Mouse (Mus musculus): ENCODE results near the gene St6galnac6.
A peak's percentile ranks its signal among the peaks of the same experiment; 100 is the strongest.

St6galnac6 gene

DNA sequence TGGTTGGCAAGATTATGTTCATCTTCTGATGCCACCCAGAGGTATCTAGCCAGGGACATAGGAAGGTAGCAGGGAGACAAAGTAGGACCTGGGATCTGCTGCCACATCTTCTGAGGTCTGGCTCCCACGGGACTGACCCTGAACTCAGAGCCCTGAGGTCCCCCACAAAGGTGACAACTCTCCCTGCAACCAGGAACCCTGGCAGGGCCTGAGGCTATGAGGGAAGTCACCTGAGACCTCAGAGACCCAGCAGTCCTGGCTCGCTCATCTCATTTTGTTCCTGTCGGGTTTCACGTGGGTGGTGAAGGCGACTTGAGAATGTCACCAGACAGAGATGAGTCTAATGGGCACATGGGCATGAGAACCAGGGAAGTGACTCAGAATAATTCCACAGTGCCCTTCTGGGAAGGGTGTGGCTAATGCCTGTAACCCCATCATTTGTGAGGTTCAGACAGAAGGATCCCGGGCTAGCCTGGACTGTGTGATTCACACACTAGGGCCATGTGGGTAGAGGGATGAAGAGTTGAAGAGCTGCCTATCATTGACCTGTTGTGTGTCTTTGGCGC lies 14.3 kb upstream of the St6galnac6 start:
- DNase-seq (ENCODE audit: low spot score in 2 of 2), result no peak

DNA sequence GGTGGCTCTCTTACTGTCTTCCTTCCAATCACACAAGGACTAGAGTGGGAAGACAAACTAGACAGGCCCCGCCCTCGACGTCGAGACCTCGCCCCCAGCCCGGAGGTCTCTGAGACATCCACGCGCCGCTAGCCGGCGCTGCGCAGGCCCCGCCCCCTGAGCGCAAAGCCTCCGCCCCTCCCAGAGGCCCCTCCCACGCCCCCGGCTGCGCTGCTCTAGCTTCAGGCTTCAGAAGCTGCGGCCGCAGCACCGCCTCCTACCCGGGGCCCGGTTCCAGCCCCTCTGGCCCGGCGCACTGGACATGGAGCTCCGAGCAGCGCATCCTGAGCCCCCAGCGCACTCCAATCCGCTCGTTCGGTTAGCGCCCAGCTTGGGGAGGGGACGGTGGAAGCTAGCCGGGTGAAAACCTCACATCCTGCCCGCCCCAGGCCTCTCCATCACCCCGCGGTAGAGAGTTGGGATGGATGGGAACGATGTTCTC lies 12.6 kb upstream of the St6galnac6 start, which contains the start of gene St6galnac4:
Gene St6galnac4, plus strand, starts transcription at position 225 of the 481 bp plus-strand sequence.
- DNase-seq (ENCODE audit: low spot score in 2 of 2), result peak; percentile 88 to 90

DNA sequence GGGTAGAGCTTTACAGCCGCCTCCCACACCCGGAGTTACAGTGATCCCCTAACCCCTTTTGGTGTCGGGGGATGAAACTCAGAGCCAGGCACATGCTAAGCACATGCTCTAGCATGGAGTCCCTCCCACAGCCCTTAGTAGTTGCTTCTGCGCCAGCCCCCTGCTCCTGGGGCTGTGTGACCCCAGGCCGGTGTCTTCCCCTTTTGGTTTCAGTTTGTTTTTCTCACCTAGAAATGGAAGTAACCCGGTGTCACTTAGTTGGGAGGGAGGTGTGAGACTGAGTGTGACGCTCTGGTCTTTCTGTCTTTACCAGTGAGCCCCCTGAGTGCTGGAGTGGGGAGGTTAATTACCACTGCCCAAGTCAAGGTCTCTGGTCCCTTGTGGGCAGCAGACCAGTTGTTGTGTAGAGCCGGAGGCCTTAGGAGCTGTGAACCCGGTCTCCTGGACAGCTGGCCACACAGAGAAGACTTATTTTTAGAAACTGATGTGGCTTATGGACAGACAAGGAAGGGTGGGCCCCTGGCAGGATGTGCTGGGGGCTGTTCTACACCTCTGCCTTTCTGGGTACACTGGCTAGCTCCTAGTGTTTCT lies 11.7 kb upstream of the St6galnac6 start:
- peak; percentile 76 for DNase-seq (ENCODE audit: low spot score in 2 of 2)

DNA sequence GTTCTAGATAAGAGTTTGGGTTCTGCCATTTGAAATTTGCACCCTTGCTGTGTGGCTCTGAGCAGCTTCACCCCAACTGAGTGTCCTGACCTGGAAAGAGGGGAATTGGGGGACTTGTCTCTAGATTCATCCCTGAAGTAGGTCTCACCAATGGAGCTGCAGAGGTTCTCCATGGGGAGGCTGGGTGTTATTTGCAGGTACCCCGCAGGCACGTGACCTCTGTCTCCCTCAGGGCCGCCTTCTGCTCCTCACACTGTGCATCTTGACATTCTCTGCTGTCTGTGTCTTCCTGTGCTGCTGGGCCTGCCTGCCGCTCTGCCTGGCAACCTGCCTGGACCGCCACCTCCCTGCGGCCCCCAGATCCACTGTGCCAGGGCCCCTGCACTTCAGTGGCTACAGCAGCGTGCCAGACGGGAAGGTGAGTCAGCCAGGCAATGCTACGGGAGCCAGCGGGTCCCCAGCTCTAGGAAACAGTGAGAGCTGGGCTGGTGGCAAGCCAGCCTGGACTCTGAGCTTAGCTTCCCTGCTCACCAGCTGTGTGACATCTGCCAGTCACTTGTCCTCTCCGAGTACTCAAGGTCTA lies 10.2 kb upstream of the St6galnac6 start:
- DNase-seq (ENCODE audit: low spot score in 2 of 2), result no peak

DNA sequence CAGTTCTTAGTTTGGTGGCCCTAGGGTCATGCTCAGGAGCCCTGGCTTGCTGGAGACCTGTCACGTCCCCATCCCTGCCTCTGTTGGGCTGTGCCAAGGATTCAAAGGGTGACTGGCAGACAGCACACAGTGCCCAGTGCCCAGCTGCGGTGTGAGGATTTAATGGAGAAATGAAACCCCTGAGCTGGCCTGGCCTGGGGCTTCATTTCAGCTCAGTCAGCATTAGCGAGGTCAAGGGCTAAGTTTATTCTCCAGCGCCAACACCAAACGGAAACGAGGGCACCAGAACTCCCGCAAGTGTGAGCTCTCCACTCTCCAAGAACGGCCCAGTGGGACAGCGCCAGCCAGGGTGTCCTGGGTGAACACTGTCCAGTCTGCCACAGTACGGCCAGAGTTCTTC lies 9.3 kb upstream of the St6galnac6 start:
- no peak for DNase-seq (ENCODE audit: low spot score in 2 of 2)

DNA sequence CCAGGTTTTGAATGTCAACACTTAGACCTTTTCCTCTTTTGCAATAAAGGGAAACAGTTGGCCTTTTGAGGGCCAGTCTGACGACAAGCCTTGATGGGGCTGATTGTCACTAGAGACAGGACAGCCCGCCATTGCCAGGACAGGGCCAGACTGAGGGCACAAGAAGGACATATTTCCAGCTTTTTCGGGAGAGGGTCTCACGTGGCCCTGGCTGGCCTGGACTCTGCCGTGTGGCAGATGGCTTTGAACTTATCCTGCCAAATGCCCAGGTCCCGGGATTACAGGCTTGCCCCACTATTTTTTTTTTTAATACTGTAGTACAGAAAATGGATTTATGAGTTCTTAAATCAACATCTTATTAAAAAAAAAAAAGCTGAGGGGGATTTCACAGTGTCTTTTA lies 8.3 kb upstream of the St6galnac6 start:
- DNase-seq (ENCODE audit: low spot score in 2 of 2), result no peak

DNA sequence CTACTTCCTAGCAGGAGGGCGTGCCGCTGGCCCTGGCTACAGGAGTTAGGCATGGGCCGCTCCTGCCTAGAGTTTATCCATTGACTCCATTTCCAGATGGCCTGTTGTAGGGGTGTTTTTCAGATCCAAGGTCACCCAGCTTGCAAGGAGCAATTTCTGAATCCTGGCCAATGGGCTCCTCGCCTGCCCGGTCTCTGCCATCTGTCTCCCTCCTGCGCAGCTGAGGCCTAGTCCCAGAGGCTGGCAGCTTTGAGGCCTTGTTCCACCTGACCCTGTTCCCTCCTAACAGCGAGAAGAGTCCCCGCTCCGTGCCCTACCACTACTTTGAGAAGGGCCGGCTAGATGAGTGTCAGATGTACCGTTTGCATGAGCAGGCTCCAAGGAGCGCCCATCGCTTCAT lies 2.8 kb upstream of the St6galnac6 start:
- no peak for DNase-seq (ENCODE audit: low spot score in 2 of 2)

DNA sequence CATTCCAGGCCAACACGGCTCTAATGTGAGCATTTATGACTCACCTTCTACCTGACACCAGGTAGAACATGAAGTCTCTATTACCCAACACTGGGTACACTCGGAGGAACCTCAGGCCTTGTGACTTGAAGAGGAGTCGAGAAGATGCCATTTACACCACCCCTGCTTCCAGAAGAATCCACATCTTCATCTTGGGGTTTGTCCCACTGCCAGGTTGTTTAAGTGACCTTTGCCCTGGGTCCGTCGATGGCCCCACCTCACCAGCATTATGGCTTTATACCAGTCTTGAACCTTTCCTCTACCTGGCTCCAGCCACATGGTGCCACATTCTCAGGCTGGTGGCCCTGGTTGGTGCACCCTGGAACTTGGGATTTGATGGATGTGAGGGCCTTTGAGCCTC lies 2.3 kb upstream of the St6galnac6 start:
- DNase-seq (ENCODE audit: low spot score in 2 of 2), result no peak

DNA sequence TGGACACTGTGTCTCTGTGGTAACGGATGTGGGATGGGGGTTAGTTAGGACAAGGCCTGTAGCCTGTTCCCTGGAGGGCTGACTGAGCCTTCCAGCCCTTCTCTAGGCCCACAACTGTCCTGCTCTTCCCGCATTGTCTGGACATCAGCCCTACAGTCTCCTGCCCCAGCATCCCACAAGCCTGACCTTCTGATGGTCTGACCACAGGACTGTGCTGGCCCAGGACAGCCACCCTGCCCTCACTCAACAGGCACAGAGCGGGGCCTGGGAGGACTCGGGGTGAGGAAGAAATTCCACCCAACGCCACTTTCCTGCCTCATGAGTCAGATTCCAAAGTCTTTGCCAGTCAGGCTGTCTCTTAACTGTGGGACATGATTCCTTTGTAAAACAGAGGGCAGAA lies 1.8 kb upstream of the St6galnac6 start:
- no peak for DNase-seq (ENCODE audit: low spot score in 2 of 2)

DNA sequence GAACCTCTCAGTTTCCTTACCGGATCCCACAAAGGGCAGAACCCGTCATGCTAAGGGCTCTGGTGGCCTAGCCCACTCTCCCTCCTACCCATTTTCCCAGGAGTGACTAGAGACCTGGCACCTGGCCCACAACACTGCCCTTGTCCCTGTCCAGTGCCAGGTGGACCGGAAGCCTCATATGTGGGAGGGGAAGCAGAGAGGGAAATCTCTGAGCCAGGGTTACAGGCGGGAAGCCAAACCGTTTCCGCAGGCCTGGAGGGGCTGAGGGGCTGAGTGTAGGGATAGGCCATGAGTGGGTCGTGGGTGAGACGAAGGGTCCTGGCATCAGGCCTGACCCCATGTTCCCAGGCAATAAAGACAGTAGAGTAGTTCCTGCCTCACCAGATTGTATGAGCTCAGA lies 1.0 kb upstream of the St6galnac6 start:
- DNase-seq (ENCODE audit: low spot score in 2 of 2), result no peak

DNA sequence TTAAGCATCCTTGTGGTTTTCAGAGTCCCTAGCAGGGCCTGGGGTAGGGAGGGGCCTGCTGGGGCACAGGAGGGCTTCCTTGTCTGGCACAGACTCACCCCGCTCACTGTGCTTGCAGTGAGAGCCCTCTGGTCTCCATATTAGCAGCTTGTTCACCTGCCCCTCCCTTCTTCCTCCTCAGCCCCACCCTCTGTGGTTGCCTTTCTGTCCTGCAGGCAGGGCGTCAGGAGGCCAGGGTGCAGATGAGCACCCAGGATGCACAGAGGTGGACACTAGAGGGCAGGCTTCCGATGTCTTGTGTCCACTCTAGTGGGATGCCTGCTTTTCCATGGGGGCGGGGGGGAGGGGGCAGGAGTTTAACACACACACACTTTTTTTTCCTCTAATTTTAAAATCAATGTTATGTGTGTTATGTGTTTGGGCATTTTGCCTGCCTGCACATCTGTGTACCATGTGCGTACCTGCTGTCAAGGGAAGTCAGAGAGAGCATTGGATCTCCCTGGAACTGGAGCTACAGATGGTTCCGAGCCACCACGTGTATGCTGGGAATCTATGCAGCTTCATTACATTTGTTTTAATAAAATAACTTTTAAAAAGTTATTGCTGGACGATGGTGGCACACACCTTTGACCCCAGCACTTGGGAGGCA lies 2.0 kb downstream of the St6galnac6 start:
- peak; percentile 60 for DNase-seq (ENCODE audit: low spot score in 2 of 2)

DNA sequence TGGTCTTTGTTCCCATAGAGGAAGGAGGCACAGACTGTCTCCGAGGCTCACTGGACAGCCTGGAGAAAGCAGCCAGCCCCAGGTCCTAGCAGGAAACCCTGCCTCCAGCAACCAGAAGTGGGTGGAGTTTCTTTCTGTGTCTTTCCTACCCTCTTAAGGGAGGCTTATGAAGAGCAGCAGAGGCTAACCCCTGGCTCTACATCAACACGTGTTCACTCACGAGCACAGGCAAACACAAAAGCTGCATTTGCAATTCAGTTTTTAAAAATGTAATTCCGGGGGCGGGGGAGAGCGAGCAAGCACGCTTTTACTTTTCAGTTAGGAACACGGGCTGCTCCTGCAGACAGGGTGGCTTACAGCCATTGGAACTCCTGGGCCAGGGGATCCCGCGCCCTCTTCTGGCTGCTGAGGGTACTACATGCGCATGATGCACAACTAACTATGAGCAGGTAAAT lies 3.1 kb downstream of the St6galnac6 start:
- DNase-seq (ENCODE audit: low spot score in 2 of 2), result peak; percentile 71 to 78

DNA sequence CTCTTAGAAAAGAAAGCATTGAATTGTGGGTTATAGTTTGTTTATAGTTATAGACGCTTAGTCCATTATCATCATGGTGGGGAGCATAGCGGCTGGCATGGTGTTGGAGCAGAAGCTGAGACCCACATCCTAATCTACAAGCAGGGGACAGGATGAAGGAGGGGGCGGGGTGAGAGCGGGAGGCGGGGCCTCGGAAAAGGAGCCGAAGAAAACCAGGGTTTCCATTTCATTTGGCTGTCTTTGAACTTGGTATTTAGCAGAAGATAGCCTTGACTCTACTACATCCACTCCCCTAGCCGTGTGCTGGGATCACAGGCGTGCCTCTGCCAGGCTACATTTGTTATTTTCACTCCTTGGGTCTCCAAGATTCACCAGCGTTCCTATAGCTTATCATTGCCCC lies 5.1 kb downstream of the St6galnac6 start:
- DNase-seq (ENCODE audit: low spot score in 2 of 2), result no peak

DNA sequence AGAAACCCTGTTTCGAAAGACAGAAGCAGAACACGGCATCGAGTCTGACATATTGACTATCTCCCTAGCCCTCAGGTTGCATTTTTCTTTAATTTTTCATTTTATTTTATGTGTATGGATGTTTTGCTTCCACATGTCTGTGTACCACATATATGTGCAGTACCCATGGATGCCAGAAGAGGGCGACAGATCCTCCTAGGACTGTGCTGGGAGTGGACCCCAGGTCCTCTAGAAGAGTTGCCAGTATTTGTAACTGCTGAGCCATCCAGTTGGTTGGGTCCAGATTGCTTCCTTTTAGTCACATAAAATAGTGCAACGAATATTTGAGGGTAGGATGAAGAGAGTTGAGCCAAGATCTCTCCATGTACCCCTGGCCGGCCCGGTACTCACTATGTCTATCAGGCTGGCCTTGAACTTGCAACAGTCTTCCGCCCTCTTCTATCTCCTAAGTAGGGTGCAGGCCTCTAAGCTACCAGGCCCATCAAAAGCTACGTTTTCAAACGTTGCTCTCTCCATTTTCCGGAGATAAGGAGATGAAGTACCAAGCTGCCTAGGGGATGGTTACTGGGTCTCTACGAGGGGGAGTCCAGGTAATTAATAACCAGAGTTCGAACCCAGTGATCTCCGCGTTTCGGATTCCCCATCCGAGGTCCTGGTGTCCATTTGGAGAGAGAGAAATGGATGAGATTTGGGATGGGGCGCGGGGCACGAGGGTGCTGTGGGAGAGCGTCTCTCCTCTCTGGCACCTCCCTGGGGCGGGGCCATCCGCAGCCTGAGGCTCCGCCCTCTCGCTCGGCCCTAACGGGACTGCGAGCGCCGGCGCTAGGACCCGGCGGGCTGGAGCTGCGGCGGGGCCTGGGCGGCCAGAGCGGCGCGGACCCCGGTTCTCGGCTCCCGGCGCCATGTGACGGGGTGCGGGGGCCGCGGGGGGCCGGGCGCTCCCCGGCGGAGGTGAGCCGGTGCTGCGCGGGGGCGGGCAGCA lies 6.9 kb downstream of the St6galnac6 start:
- DNase-seq (ENCODE audit: low spot score in 2 of 2), result peak; percentile 83 to 85

DNA sequence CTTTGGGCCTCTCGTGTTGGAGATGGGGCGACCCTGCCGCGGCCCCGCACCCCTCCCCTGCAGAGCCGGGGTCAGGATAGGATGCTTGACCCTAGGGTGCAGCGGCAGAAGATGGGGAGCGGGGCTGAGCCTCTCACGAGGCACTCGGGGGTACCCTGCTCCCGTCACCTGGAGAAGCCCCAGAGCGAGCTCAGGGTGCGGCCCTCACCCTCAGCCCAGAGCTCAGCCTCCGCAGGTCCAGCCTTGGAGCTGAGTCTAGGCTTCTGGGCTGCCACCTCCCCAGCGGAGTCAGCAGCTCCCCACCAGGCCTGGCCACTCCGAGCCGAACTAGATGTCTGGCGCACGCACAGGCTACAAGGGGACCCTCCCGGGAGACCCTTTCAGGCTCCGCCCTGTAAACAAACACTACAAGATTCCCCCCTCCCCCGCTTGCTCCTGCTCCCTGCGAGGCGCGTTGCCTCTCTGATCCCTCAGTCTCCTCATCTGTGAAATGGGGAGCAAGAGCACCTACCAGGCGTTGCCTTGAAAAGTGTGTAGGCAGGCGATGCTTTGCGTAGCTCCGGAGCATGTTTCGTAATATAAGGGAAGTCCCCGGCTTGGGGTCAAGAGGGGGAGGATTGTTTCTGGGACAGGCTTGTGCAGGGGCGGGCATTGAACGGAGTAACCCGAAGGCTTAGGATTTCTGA lies 7.9 kb downstream of the St6galnac6 start:
- DNase-seq (ENCODE audit: low spot score in 2 of 2), result peak in 1 of 2 experiments; percentile 54

DNA sequence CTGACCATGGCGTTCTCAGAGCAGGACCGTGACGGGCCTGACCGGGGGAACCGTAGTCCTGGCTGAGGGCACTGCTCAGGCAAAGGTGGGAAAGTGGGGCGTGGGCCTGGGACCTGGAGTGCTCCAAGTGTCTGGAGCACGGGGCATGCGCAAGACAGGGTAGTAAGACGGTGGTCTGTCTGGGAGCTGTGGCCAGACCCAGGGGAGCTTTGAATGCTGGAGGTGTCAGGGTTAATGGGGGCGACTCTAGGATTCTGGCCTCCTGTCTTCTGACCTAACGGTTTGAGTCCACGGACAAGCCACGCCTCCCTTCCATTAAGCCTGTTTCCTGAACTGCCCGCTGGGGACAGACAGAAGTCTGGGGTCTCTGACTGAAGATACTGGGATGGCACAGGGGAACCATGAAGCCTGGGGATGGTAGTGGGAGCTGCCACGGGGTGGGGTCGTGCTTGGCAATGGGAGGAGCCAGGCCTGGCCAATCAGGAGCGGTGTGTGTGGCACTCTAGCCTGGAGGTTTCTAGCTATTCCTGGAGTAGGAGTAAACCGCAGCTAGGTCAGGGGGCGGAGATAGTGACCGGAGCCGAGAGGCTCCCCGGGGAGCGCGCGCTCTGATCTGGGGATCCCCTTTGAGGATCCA lies 8.8 kb downstream of the St6galnac6 start:
- peak; percentile 59 to 70 for DNase-seq (ENCODE audit: low spot score in 2 of 2)

DNA sequence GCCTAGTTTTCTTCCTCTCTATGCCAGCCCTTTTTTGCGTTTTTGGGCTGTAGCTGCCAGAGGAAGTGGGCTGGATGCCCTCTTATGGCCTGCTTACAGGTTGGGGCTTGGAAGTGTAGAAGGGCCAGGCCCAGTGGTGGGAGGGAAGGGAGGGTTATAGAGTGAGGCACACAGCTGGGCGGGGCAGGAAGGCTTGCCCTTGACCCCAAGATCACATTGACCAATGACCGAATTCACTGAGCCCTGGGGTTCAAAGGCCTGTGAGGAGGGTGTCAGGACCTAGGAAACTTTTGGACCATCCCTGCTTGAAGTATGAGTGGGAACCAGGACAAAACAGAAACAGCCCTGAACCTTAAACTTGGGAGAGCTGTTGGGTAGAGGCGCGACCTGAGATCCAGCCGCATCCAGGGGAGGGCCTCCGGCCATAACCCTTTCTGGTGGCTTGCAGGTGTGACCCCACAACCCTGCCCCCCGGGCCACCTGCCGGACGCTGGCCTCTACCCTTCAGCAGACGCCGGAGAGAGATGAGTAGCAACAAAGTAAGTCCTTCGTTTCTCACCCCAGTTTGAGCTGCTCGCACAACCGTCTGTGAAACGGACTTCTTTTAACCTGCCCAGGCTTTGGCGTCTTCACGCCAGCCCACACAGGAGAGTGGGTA lies 9.4 kb downstream of the St6galnac6 start:
- DNase-seq (ENCODE audit: low spot score in 2 of 2), result no peak

DNA sequence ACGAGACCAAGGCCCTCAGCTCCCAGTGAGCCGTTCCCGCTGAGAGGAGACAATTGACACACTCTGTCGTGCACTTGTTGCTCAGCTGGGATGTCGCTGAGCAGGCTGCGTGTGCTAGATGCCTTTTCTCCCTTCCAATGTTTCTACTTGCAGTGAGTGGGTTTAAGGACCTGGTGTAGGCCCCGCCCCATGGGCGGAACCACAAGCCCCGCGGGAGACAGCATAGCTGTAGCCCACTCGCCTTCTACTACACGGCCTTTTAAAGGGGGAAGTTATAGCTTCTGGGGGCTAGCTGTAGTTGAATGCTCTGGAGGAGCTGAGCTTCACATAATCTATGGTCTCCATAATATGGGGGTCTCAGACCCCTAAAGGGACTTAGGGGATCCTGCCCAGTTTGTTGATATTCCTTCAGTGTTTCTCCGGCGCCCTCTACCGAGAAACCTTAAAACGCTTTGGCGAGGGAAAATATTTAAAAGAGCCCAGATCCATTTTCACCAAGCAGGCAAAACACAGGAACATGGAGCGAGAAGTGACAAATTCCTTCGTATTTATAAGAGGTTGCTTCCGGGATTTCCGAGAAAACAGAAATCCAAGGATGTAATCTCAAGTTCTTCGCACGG lies 11.2 kb downstream of the St6galnac6 start:
- no peak for DNase-seq (ENCODE audit: low spot score in 2 of 2)

DNA sequence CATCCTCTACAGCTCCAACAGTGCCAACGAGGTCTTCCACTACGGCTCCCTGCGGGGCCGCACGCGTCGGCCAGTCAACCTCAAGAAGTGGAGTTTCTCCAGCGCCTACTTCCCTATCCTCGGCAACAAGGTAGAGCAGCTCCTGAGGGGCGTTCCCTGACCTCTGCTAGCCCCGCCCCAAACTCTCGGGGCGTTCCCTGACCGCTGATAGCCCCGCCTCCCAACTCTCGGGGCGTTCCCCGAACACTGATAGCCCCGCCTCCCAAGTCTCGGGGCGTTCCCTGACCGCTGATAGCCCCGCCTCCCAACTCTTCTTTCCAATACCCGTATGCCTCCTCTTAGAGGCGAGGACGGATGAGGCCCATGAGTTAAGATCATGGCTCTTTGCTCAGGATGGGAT lies 12.8 kb downstream of the St6galnac6 start:
- no peak for DNase-seq (ENCODE audit: low spot score in 2 of 2)
